Mouse (Mus musculus) heart, adult 2 months (tissue): ENCODE measurements around the gene Pawr.

Experiments
- CTCF ChIP-seq: fragments of 200-600 bp; IDR thresholded peaks from 2 replicates; pipeline ENCODE4 v1.8.1; 2022; ENCODE audit warnings: antibody characterized with exemption, mild to moderate bottlenecking, moderate library complexity
- POLR2A ChIP-seq: fragments of 200-500 bp; IDR thresholded peaks from 2 replicates; pipeline ENCODE4 v1.6.1; 2011; ENCODE audit warnings: mild to moderate bottlenecking, low read depth, low read length, control low read depth; ENCODE audit not compliant: insufficient read depth

- no peak for TF ChIP-seq CTCF
- TF ChIP-seq POLR2A, result no peak
Measured at GRCm38 (mm10) chr10:108452421-108452820, 120.5 kb downstream of the Pawr start.
